Mouse (Mus musculus): Measurements from ENCODE around the gene Hs2st1. TPM values are rescaled to one million over a fixed set of nuclear protein-coding genes. Genes with fewer than 3 reads are reported as not detected.

Gene Hs2st1
- total and polyA plus RNA-seq, 3 experiments = 17.6 to 36.4 (median 29.7) TPM

DNA sequence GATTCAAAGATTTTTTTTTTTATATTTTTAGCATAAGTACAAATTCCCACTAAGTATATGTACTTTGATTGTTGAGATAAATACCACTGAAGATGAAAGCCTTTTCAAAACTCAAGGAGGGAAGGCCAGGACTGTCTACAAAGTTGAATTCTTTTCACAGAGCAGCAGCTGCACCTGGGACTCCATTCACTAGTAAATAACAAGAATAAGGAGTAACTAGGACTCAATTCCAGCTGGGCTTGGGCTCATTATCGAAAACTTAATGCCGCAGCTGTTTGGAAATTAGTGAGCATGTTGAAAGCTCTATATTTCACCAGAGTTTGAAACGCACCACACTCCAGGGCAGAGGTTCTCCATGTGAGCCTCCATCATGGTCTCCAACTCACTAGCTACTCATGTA is 98.0 kb downstream of the Hs2st1 start:
- no peak overlapping the region for H3K4me2 ChIP-seq (ENCODE audit: insufficient read depth, low read depth, poor library complexity, severe bottlenecking)
- H3K27me3 ChIP-seq (replicated peaks) = no peaks in the 10 kb centered on the region
- peaks cover 0 to 18% of the 10 kb centered on the region in 2 experiments for H3K36me3 ChIP-seq (replicated peaks in 1 of 2; ENCODE audit: control insufficient read depth in 1 of 2, insufficient read depth in 1 of 2, low read length in 1 of 2)
- dilution Hi-C loops (cut with MboI; ENCODE audit: extremely low pct_ligation_motif_present, extremely low pct_unique_long_range_greater_than_20kb, low sequenced_read_pairs) (no loop called here), in situ Hi-C loops (cut with MboI; ENCODE audit: low pct_ligation_motif_present, low pct_unique_long_range_greater_than_20kb, low sequenced_read_pairs) (no loop called here)
- H3K4me1 ChIP-seq (ENCODE audit: control insufficient read depth in 1 of 2, insufficient read depth in 2 of 2) = peaks cover 10 to 53% of the 10 kb centered on the region in 2 experiments
- no peak for DNase-seq (ENCODE audit: extremely low read depth)
- H3K79me2 ChIP-seq (replicated peaks; ENCODE audit: control insufficient read depth, extremely low read depth, insufficient read depth, poor library complexity, severe bottlenecking) = 0 out of 2 replicates have a peak, but pooled peaks cover 2% of the 10 kb centered on the region
- H3K9ac ChIP-seq (ENCODE audit: insufficient read depth, low read depth) = no peak overlapping the region
- no peak overlapping the region for H3K27ac ChIP-seq (ENCODE audit: insufficient read depth, low read depth)
- no peak for TF ChIP-seq CHD2 (IDR thresholded peaks at IDR 0.05; ENCODE audit: low read length)
- no peak for TF ChIP-seq ZC3H11A (IDR thresholded peaks at IDR 0.05; ENCODE audit: low read depth, low read length)
- no peak for TF ChIP-seq GABPA (IDR thresholded peaks at IDR 0.05; ENCODE audit: insufficient replicate concordance, low read depth, low read length)
- no peak for TF ChIP-seq SIN3A (IDR thresholded peaks at IDR 0.05; ENCODE audit: low read length)
- TF ChIP-seq HCFC1 (IDR thresholded peaks at IDR 0.05; ENCODE audit: low read depth, low read length) = no peak
- no peak for TF ChIP-seq MAFK (IDR thresholded peaks at IDR 0.05; ENCODE audit: insufficient replicate concordance, low read length)
- H3K4me3 ChIP-seq (replicated peaks in 1 of 3; ENCODE audit: low read depth in 2 of 3, low read length in 2 of 3, poor library complexity in 1 of 3) = no peak overlapping the region
- peaks cover 2% of the 10 kb centered on the region for H3K9me3 ChIP-seq (replicated peaks; ENCODE audit: low read length)

- no peak overlapping the region for H3K9ac ChIP-seq (ENCODE audit: insufficient read depth, low read depth)
- no peak overlapping the region for H3K4me2 ChIP-seq (ENCODE audit: insufficient read depth, low read depth, poor library complexity, severe bottlenecking)
- H3K9me3 ChIP-seq (replicated peaks; ENCODE audit: low read length) = no peaks in the 10 kb centered on the region
- H3K27me3 ChIP-seq (replicated peaks) = no peaks in the 10 kb centered on the region
- TF ChIP-seq USF1 (IDR thresholded peaks at IDR 0.05; ENCODE audit: low read depth, low read length) (no peak), RCOR1 (conservative IDR thresholded peaks at IDR 0.05; ENCODE audit: low read depth, low read length) (no peak)
- H3K27ac ChIP-seq (ENCODE audit: insufficient read depth, low read depth) = no peak overlapping the region
- no peaks in the 10 kb centered on the region for H3K79me2 ChIP-seq (replicated peaks; ENCODE audit: control insufficient read depth, extremely low read depth, insufficient read depth, poor library complexity, severe bottlenecking)
- in situ Hi-C loops (cut with MboI; ENCODE audit: low pct_ligation_motif_present, low pct_unique_long_range_greater_than_20kb, low sequenced_read_pairs) (no loop called here), dilution Hi-C loops (cut with MboI; ENCODE audit: extremely low pct_ligation_motif_present, extremely low pct_unique_long_range_greater_than_20kb, low sequenced_read_pairs) (no loop called here)
- peaks cover 0 to 18% of the 10 kb centered on the region in 2 experiments for H3K36me3 ChIP-seq (replicated peaks in 1 of 2; ENCODE audit: control insufficient read depth in 1 of 2, insufficient read depth in 1 of 2, low read length in 1 of 2)
- no peak for DNase-seq (ENCODE audit: extremely low read depth)
- no peak overlapping the region for H3K4me3 ChIP-seq (replicated peaks in 1 of 3; ENCODE audit: low read depth in 2 of 3, low read length in 2 of 3, poor library complexity in 1 of 3)
- H3K4me1 ChIP-seq (ENCODE audit: control insufficient read depth in 1 of 2, insufficient read depth in 2 of 2) = peaks cover 8 to 54% of the 10 kb centered on the region in 2 experiments
Measured at GRCm38 (mm10) chr3:144470901-144471300, 99.1 kb downstream of the Hs2st1 start.

DNA sequence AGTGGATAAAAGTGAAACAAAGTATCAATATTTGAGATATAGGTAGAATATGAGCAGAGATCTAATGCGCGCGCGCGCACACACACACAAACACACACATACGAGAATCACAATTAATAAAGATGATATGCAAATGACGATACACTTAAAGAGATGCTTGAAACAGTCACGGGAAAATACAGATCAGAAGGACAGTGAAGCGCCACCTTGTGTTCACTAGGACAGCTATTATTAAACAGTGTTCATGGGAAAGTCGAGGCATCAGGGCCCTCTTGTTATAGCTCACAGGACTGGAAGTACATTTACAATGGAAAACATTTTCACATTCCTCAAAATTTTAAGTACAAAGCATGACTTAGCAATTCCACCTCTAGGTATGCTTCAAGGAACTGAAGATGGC is 102.5 kb downstream of the Hs2st1 start:
- peak; percentile 81 for DNase-seq (ENCODE audit: extremely low read depth)
- Histone ChIP-seq H3K4me2 (ENCODE audit: insufficient read depth, low read depth, poor library complexity, severe bottlenecking) (no peak overlapping the region), H3K4me3 (replicated peaks in 1 of 3; ENCODE audit: low read depth in 2 of 3, low read length in 2 of 3, poor library complexity in 1 of 3) (no peak overlapping the region), H3K27ac (ENCODE audit: insufficient read depth, low read depth) (no peak overlapping the region), H3K9me3 (replicated peaks; ENCODE audit: low read length) (no peaks in the 10 kb centered on the region), H3K36me3 (replicated peaks in 1 of 2; ENCODE audit: control insufficient read depth in 1 of 2, insufficient read depth in 1 of 2, low read length in 1 of 2) (peaks cover 10 to 42% of the 10 kb centered on the region in 2 experiments), H3K9ac (ENCODE audit: insufficient read depth, low read depth) (no peak overlapping the region), H3K79me2 (replicated peaks; ENCODE audit: control insufficient read depth, extremely low read depth, insufficient read depth, poor library complexity, severe bottlenecking) (no peaks in the 10 kb centered on the region), H3K4me1 (ENCODE audit: control insufficient read depth in 1 of 2, insufficient read depth in 2 of 2) (peaks cover 2 to 31% of the 10 kb centered on the region in 2 experiments; a peak in 3 of 4 replicates), H3K27me3 (replicated peaks) (no peaks in the 10 kb centered on the region)
- dilution Hi-C loops (cut with MboI; ENCODE audit: extremely low pct_ligation_motif_present, extremely low pct_unique_long_range_greater_than_20kb, low sequenced_read_pairs) = no loop called here
- in situ Hi-C loops (cut with MboI; ENCODE audit: low pct_ligation_motif_present, low pct_unique_long_range_greater_than_20kb, low sequenced_read_pairs) = loop anchor here (10.0 kb wide), 1 partner anchor 247 kb away; no protein-coding TSS in a partner anchor
- TF ChIP-seq BHLHE40 (IDR thresholded peaks at IDR 0.05; ENCODE audit: low read depth, low read length) (peak; percentile 64), RAD21 (IDR thresholded peaks at IDR 0.05; ENCODE audit: low read depth, low read length) (peak; percentile 50), EP300 (IDR thresholded peaks at IDR 0.05; ENCODE audit: low read length) (no peak), ZC3H11A (IDR thresholded peaks at IDR 0.05; ENCODE audit: low read depth, low read length) (no peak), CTCF (conservative IDR thresholded peaks at IDR 0.05 in 1 of 2, IDR thresholded peaks at IDR 0.05 in 1 of 2; ENCODE audit: low read depth in 2 of 2, low read length in 2 of 2) (peak; percentile 30 to 83; a peak in 3 of 4 replicates), HCFC1 (IDR thresholded peaks at IDR 0.05; ENCODE audit: low read depth, low read length) (no peak), SMC3 (IDR thresholded peaks at IDR 0.05; ENCODE audit: low read depth, low read length) (peak; percentile 70)

All from CH12.LX (cell line).